Mouse (Mus musculus) stomach, postnatal 0 days (tissue): ENCODE data around the gene Ctc1.

Experiments used
- CTCF ChIP-seq: IDR thresholded peaks from 2 replicates; pipeline ENCODE4 v1.5.1; 2016; ENCODE audit warnings: antibody characterized with exemption, low read depth, mild to moderate bottlenecking, moderate library complexity
- EP300 ChIP-seq: optimal IDR thresholded peaks from 2 replicates; pipeline ENCODE3; 2016; ENCODE audit warnings: antibody characterized with exemption

DNA sequence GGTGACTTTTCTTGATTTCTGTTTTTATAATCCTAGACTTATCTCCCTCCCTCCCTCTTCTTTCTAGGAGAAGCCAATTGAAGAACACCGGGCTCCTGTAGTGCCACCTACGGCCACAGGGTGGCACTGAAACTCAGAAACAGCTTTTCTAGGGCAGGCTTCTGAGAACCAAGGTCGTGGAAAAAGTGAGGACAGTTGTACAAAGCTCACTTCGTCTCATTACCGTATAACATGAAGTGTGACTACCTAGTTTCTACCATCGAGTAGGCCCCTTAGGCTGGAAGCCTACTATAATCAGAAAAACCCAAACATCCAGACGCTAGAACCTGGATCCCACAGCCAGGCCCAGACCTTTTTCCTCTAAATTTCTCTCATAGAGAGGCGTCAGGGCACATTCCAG, 51.2 kb downstream of the Ctc1 start:
- peak; percentile 93 for TF ChIP-seq CTCF
- TF ChIP-seq EP300, result no peak
